Mouse (Mus musculus) ovary, postnatal 36 days (tissue): Measurements from ENCODE around the gene Ccr2.
"Not testable (repeated sequence)": the region's sequence is repeated elsewhere in the genome, so short reads cannot be mapped to it uniquely, and the experiment has no call there.

Experiments used
- DNase-seq: peaks from one replicate; pipeline ENCODE4 v3.0.0; 2022; ENCODE audit warnings: low spot score, mixed read lengths

The Ccr2 gene

GRCm38 (mm10) chr9:124101723-124102122 is at the start of gene Ccr2:
Ccr2 (plus strand) TSS chr9:124101950.
- DNase-seq: no peak

DNA sequence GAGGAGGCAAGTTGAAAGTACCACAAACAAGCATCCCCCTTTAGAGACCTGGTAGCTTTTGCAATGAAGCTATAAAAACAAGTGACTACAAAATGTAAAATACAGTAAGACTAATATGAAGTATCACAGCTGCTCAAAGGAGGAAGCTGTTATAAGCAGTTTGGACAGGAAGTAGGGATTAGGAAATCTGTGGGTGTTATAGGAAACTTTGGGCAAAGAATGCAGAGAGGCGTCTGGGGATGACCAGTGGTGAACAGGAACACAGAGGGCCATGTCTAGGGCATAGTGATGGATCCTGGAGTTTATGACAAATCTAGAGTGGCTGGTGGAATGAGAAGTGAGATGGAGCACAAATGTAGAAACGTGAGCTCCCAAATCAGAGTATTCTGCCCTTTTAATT is 48.2 kb upstream of the Ccr2 start:
- DNase-seq: no peak

DNA sequence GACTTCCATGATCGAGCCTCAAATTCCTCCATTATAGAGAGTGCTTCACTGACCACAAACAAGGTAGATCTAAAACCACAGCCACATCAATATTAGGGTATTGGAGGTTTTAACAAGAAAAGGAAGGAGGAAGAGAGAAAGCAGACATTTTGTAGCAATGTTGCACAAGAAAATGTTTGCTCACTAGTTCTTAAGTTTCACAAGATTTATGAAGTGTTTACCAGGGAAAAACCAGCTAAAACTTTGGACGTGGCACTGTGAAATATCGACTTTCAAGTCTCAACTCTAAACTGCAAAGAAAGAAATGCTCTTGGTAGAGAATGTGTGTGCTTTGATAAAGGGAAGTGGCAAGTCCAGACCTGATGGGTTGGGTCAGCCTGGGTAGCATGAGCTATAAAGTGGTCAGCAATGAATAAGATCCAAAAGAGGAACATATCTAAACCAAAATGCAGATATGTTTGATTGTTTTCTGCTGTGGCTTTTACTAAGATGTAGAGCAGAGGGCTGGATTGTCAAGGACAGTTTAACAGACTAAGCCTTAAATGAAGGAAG is 45.5 kb upstream of the Ccr2 start:
- no peak for DNase-seq

GRCm38 (mm10) chr9:124059660-124060352 is 41.9 kb upstream of the Ccr2 start:
- DNase-seq: no peak

DNA sequence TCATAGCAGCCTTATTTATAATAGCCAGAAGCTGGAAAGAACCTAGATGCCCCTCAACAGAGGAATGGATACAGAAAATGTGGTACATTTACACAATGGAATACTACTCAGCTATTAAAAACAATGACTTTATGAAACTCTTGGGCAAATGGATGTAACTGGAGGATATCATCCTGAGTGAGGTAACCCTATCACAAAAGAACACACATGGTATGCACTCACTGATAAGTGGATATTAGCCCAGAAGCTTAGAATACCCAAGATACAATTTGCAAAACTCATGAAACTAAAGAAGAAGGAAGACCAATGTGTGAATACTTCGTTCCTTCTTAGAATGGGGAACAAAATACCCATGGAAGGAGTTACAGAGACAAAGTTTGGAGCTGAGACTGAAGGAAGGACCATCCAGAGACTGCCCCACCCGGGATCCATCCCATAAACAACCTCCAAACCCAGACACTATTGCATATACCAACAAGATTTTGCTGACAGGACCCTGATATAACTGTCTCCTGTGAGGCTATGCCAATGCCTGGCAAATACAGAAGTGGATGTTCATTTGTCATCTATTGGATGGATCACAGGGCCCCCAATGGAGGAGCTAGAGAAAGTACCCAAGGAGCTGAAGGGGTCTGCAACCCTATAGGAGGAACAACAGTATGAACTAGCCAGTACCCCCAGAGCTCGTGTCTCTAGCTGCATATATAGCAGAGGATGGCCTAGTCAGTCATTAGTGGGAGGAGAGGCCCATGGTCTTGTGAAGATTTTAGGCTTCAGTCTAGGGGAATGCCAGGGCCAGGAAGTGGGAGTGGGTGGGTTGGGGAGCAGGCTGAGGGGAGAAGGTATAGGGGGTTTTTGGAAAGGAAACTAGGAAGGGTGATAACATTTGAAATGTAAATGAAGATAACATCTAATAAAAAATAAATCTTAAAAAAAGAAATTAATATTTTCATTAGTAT is 40.0 kb upstream of the Ccr2 start:
- not testable (repeated sequence) for DNase-seq

DNA sequence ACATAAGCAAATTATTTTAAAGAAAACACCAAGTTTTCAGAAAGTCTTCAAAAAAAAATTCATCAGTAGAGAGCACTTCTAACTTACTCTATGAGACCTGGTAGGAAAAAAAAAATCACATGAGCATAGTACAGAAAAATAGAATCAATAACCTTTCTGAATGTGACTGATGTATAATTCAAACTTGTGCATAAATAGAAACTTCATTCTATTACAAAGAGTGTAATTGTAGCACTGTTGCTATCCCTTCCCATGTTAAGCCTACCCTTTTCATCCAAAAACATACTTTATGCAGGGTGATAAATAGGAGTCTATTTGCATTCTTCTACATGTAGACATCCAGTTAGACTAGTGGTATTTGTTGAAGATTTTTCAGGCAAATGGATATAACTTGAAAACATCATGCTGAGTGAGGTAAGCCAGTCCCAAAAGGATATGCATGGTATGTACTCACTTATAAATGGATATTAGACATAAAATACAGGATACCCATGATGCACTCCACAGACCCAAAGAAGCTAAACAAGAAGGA is 35.1 kb upstream of the Ccr2 start:
- DNase-seq: no peak

GRCm38 (mm10) chr9:124068098-124069058 is 33.4 kb upstream of the Ccr2 start:
- DNase-seq: no peak

- DNase-seq: no peak
Measured at GRCm38 (mm10) chr9:124071506-124071905, 30.2 kb upstream of the Ccr2 start.

GRCm38 (mm10) chr9:124079803-124080202 is 21.9 kb upstream of the Ccr2 start:
- DNase-seq: no peak

- DNase-seq: not testable (repeated sequence)
Measured at GRCm38 (mm10) chr9:124080471-124080870, 21.3 kb upstream of the Ccr2 start.

DNA sequence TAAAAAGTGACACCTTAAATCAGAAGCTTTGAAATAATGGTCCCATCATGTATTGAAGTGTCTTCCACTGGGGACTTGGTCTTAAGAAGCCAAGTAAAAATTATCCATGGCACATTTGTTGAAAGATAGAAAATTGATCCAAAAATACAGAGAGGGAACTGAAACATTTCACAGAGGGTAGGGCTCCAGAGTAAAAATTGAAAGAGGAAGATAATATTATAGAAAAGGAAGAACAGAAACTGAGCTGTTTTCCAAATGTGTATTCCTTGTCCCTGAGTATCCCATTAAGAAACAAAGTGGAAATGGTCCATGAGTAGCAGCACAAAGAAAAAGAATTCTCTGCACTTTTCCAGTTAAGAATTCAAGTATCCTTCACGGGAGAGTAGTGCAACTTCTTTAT is 11.3 kb upstream of the Ccr2 start:
- DNase-seq: no peak

DNA sequence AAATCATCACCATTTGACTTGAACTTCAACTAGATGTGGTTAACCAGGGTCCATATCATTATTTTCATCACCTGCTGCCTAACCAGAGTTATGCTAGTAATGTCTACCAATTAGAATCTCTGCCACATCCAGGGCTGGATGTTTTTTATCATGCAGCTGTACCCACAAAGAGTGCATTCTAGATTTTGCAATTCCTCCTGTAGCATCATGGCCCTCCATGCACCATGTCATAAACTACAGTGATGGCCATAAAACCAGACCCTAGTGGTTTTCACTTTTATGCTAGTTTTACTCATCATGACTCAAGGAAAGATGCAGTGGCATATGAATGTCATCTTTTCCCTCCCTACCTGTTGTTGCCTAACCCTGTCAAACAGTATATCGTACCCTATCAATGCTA is 2.6 kb upstream of the Ccr2 start:
- DNase-seq: no peak

GRCm38 (mm10) chr9:124100357-124100756 is 1.4 kb upstream of the Ccr2 start:
- no peak for DNase-seq

GRCm38 (mm10) chr9:124103199-124103598 is 1.4 kb downstream of the Ccr2 start:
- no peak for DNase-seq

- no peak for DNase-seq
Measured at GRCm38 (mm10) chr9:124105196-124105595, 3.4 kb downstream of the Ccr2 start.

DNA sequence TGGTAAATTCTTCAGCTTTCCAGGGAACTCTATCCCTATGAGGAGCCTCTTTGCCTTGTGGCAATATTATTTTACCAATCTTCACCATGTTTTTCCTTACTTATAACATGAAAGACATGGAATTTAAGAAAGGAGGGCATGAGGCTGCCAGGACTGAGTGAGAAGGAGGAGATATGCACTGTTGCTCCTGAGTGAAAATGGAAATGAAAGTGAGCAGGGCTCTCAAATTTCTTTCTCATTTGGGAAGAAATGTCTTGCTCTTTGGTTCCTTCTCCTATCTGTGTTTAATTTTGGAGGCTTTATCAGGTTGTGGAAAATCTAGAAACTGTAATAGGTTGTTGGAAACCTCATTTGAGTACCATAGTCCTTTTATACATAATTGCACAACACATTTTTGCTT is 5.5 kb downstream of the Ccr2 start:
- no peak for DNase-seq

DNA sequence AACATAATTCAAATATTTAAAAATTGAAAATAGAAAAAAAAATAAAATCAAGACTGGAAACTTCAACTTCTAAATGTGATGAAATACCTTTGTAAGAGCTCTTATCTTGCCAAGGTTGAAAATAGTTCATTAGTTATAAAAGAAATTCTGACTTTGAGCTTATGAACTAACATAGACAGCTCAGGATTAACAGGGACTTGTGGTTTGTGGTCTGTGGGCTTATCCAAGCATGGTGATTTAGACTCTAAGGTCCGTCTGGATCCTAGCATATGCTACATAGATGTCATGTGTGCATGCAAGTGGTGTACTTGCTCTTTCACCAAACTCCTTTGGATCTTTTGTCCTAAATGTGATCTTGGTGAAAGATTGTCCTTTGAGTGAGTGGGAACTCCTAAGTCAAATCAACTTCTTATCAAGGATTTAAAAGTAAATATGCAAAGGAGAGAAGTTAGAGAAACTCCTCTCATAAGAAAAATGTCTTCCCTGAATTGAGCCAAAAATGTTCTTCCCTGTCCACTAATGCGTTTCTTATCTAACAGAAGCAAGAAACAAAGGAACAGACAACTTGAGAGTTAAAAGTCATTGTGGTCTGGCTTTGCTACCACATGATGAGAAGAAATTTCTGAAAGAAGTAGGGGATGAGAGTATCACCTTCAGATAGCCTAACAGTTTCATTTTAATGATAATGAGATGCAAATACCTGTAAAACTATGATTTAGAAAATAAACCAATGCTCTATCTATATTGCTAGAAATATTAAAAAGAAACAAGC is 6.8 kb downstream of the Ccr2 start:
- DNase-seq: no peak

GRCm38 (mm10) chr9:124111997-124112396 is 10.2 kb downstream of the Ccr2 start:
- no peak for DNase-seq

GRCm38 (mm10) chr9:124112591-124113239 is 11.0 kb downstream of the Ccr2 start:
- DNase-seq: no peak

DNA sequence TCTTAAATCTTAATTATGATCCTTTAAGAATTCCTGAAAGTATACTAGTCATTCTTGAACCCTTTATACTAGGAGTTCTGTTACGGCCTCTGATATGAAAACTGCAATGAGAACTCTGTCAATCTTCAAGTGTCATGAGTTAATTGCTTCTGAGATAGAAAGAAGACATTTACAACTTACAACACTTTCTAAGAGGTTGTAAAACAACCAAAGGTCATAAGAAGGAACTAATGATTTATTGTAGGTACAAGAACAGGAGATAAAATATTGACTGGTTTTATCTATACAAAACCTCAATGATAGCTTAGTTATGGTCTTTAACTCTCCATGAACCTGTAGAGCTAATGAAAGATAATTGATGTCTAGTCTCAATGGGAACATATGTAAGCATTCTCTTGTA is 12.0 kb downstream of the Ccr2 start:
- no peak for DNase-seq
